In the genomic region with DNA sequence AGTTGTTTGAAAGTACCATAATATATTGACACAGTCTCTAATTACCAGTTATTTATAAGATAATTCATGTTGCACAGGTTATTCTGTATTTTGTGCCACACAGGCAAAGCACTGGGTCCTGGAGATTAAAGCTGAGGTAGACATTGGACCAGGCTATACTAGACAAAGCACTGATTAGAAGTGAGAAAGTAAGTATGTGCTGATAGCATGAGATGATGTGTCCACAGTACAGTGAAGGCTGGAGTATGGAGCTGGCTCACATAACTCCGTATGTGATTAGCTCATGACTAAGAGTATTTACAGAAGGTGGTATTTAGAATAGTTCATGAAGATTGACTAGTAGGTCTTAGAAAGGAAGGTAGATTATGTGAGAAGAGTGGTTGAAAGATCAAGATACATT, we compare ENCODE assay signal across 19 mouse cellular contexts.
"Had no signal": no experiment of that assay in that cellular context is flagged by ENCODE, and none has a peak within 500 bp of the region (broad histone marks: within the 10 kb centered on the region; RNA-seq: fewer than 3 reads in every experiment).

No protein-coding gene starts in this region.

- H3K27me3 ChIP-seq: midbrain, embryonic 12.5 days; neural tube, embryonic 13.5 days; neural tube, embryonic 15.5 days had no signal

- H3K4me3 ChIP-seq: midbrain, embryonic 10.5 days; midbrain, embryonic 12.5 days; myocyte; neural tube, embryonic 13.5 days; neural tube, embryonic 15.5 days had no signal

- H3K9me3 ChIP-seq: midbrain, embryonic 10.5 days; midbrain, embryonic 12.5 days; neural tube, embryonic 13.5 days; neural tube, embryonic 15.5 days had no signal

- ATAC-seq: midbrain, embryonic 16.5 days had no signal

- H3K27ac ChIP-seq: liver, embryonic 14.5 days; midbrain, embryonic 10.5 days; midbrain, embryonic 12.5 days; neural tube, embryonic 13.5 days; neural tube, embryonic 15.5 days had no signal

- DNase-seq: lung, adult 18-20 months; lung, embryonic 14.5 days; lung, postnatal 4 days; midbrain, embryonic 14.5 days; retina, postnatal 1 day; right cerebral cortex, adult 18-20 months; right cerebral cortex, postnatal 25 days; right cerebral cortex, postnatal 4 days; spleen, adult 18-20 months; thymus, adult 18-20 months; thymus, postnatal 14 days; thymus, postnatal 36 days had no signal

- H3K4me2 ChIP-seq: lung, embryonic 14.5 days; midbrain, embryonic 12.5 days; neural tube, embryonic 13.5 days; neural tube, embryonic 15.5 days had no signal

- H3K4me1 ChIP-seq: midbrain, embryonic 10.5 days; midbrain, embryonic 12.5 days; neural tube, embryonic 13.5 days had no signal

- H3K36me3 ChIP-seq: midbrain, embryonic 10.5 days; midbrain, embryonic 12.5 days; neural tube, embryonic 13.5 days; neural tube, embryonic 15.5 days had no signal

- H3K9ac ChIP-seq: liver, embryonic 14.5 days; lung, embryonic 14.5 days; midbrain, embryonic 12.5 days; neural tube, embryonic 13.5 days; neural tube, embryonic 15.5 days had no signal
